Mouse (Mus musculus): ENCODE results near the gene Scgb1b12.
"Not testable (repeated sequence)": the region's sequence is repeated elsewhere in the genome, so short reads cannot be mapped to it uniquely, and the experiment has no call there.

Gene Scgb1b12

DNA sequence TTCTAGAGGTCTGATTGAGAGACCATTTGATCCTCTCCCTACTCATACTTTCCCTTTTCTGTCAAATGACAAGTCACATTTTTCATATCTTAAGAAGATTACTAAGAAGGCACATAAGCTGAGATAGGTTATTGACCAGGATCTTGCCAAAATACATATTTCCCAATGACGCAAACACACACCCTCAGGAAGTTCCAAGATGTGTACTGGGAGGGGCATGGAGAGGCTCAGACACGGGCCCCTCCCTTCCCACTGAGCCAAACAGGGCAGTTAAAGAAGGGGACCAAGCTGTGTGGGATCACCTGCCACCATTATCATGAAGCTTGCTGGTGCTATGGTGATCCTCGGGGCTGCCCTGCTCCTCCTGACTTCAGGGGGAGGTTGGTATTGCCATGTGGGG is at the start of gene Scgb1b12:
TSS of gene Scgb1b12 (plus strand) at position 301 of the 400 bp plus-strand sequence.
- not testable (repeated sequence) for DNase-seq (ENCODE audit: extremely low read depth, insufficient read length, low spot score)

DNA sequence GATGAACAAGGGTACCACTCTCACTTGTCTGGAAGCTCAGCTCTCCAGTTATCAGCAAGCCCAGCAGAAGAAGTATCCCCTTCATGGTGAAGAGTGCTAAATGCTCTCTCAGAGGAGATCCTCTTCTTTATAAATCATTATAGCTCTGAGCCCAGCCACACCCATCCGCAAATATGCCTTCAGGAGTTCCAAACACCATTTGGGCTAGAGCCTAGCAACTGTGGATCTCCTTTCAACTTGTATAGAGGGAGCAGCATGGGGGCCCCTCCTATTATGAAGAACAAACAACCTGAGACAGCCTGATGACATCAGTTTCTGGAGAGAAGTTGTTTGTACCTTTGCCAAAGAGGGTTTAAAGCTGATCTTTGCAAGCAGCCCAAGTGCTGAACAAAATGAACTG is 6.8 kb upstream of the Scgb1b12 start, which contains the start of gene Scgb2b12:
TSS of gene Scgb2b12 (minus strand) at position 101 of the 400 bp plus-strand sequence.
- DNase-seq (ENCODE audit: extremely low read depth, insufficient read length, low spot score): not testable (repeated sequence)

Measured in 3134 (cell line).